In genomic region chr10:121830335-121831307, GRCm38 (mm10) we compare ENCODE assay signal across 13 mouse cellular contexts.
A peak's percentile ranks its signal among the peaks of the same experiment; 100 is the strongest.
DNase-seq lines count a peak whose midpoint lies in the region; ATAC-seq and TF ChIP-seq lines count a peak whose summit lies in the region.
"Had no signal": no experiment of that assay in that cellular context is flagged by ENCODE, and none has a peak within 500 bp of the region (broad histone marks: within the 10 kb centered on the region; RNA-seq: fewer than 3 reads in every experiment).

No protein-coding gene starts in this region.

- no peak for DNase-seq in heart, adult 18-20 months
- peak; percentile 21 for DNase-seq in neural tube, embryonic 11.5 days (ENCODE audit: low spot score)
- no peak for DNase-seq in neural tube, embryonic 10.5 days (ENCODE audit: extremely low spot score, low spot score)
- peak; percentile 39 for DNase-seq in hindbrain, postnatal 0 days (ENCODE audit: low spot score)
- DNase-seq in gastrocnemius, adult 8-10 months (ENCODE audit: low spot score in 2 of 2): no peak
- no peak for DNase-seq in cerebellum, adult 9-10 months
- DNase-seq: adrenal gland, adult 2 months; kidney, postnatal 14 days; lung, adult 18-20 months; thymus, postnatal 4 days had no signal

- 55% methylated on average over 29 of the region's 29 CpGs for WGBS in heart, embryonic 13.5 days
- 71% methylated on average over 29 of the region's 29 CpGs for WGBS in neural tube, embryonic 11.5 days
- 42% methylated on average over 29 of the region's 29 CpGs for WGBS in hindbrain, postnatal 0 days
- 40% methylated on average over 29 of the region's 29 CpGs for WGBS in neural tube, embryonic 13.5 days

- ATAC-seq in heart, embryonic 13.5 days (ENCODE audit: extremely low read depth, insufficient number of reproducible peaks, low FRiP score, low TSS enrichment): no peak; the same call in 1 of the 2 replicates
- ATAC-seq in neural tube, embryonic 11.5 days (ENCODE audit: insufficient read depth, low FRiP score, low TSS enrichment): peak; percentile 51; the same call in 1 of the 2 replicates
- ATAC-seq in hindbrain, postnatal 0 days: peak; percentile 35; the same call in 1 of the 2 replicates
- peak; percentile 79 for ATAC-seq in neural tube, embryonic 13.5 days (ENCODE audit: low read depth)

- H3K4me1 ChIP-seq in heart, embryonic 13.5 days: peaks cover 16% of the 10 kb centered on the region
- H3K4me1 ChIP-seq in neural tube, embryonic 11.5 days (ENCODE audit: control insufficient read depth, insufficient read depth, low read length): peaks cover 8% of the 10 kb centered on the region; the same call in 1 of the 2 replicates
- no peaks in the 10 kb centered on the region; the same call in 1 of the 2 replicates for H3K4me1 ChIP-seq in hindbrain, postnatal 0 days (ENCODE audit: insufficient read depth, low read length)
- H3K4me1 ChIP-seq in neural tube, embryonic 13.5 days (replicated peaks): peaks cover 33% of the 10 kb centered on the region

- no peak overlapping the region for H3K4me3 ChIP-seq in heart, embryonic 13.5 days
- no peak overlapping the region for H3K4me3 ChIP-seq in neural tube, embryonic 11.5 days (ENCODE audit: low read depth, low read length)
- no peak overlapping the region for H3K4me3 ChIP-seq in hindbrain, postnatal 0 days (ENCODE audit: low read length)
- H3K4me3 ChIP-seq in neural tube, embryonic 13.5 days: no peak overlapping the region
- H3K4me3 ChIP-seq: megakaryocyte, embryonic 14.5 days had no signal

- H3K36me3 ChIP-seq in heart, embryonic 13.5 days: peaks cover 8% of the 10 kb centered on the region
- no peaks in the 10 kb centered on the region for H3K36me3 ChIP-seq in neural tube, embryonic 11.5 days (ENCODE audit: control insufficient read depth, insufficient read depth, low read length)
- H3K36me3 ChIP-seq in hindbrain, postnatal 0 days (ENCODE audit: insufficient read depth, low read length): no peaks in the 10 kb centered on the region
- peaks cover 16% of the 10 kb centered on the region for H3K36me3 ChIP-seq in neural tube, embryonic 13.5 days

- H3K27me3 ChIP-seq in heart, embryonic 13.5 days (replicated peaks): no peaks in the 10 kb centered on the region
- H3K27me3 ChIP-seq in neural tube, embryonic 11.5 days (ENCODE audit: control insufficient read depth, insufficient read depth, low read length): no peaks in the 10 kb centered on the region
- H3K27me3 ChIP-seq in hindbrain, postnatal 0 days (ENCODE audit: insufficient read depth, low read length): no peaks in the 10 kb centered on the region
- no peaks in the 10 kb centered on the region for H3K27me3 ChIP-seq in neural tube, embryonic 13.5 days
- H3K27me3 ChIP-seq: megakaryocyte, embryonic 14.5 days had no signal

- H3K9me3 ChIP-seq in heart, embryonic 13.5 days: no peaks in the 10 kb centered on the region
- H3K9me3 ChIP-seq in neural tube, embryonic 11.5 days (ENCODE audit: control insufficient read depth, low read length): no peaks in the 10 kb centered on the region
- H3K9me3 ChIP-seq in hindbrain, postnatal 0 days (ENCODE audit: low read length): no peaks in the 10 kb centered on the region
- no peaks in the 10 kb centered on the region for H3K9me3 ChIP-seq in neural tube, embryonic 13.5 days
- H3K9me3 ChIP-seq: megakaryocyte, embryonic 14.5 days had no signal

- H3K4me2 ChIP-seq in heart, embryonic 13.5 days: peak overlapping the region; percentile 40
- no peak overlapping the region for H3K4me2 ChIP-seq in neural tube, embryonic 11.5 days (ENCODE audit: low read depth)
- H3K4me2 ChIP-seq in hindbrain, postnatal 0 days (ENCODE audit: low read depth, low read length): peak overlapping the region; percentile 27; the same call in 1 of the 2 replicates
- H3K4me2 ChIP-seq in neural tube, embryonic 13.5 days: peak overlapping the region; percentile 35

- TF ChIP-seq CTCF in hindbrain, postnatal 0 days (IDR thresholded peaks at IDR 0.05; ENCODE audit: low read depth): no peak

- peak overlapping the region; percentile 37; the same call in 1 of the 2 replicates for H3K9ac ChIP-seq in heart, embryonic 13.5 days
- H3K9ac ChIP-seq in neural tube, embryonic 11.5 days (ENCODE audit: low read length): no peak overlapping the region
- H3K9ac ChIP-seq in hindbrain, postnatal 0 days (replicated peaks; ENCODE audit: low read length): no peak overlapping the region
- peak overlapping the region; percentile 50; the same call in 1 of the 2 replicates for H3K9ac ChIP-seq in neural tube, embryonic 13.5 days

- no peak overlapping the region for H3K27ac ChIP-seq in heart, embryonic 13.5 days (replicated peaks)
- H3K27ac ChIP-seq in neural tube, embryonic 11.5 days (ENCODE audit: low read depth, low read length): no peak overlapping the region
- H3K27ac ChIP-seq in hindbrain, postnatal 0 days: no peak overlapping the region
- H3K27ac ChIP-seq in neural tube, embryonic 13.5 days (replicated peaks): peak overlapping the region; percentile 72

Comparison
In these comparisons a context has a peak if more than half of its experiments do, and no peak if none do; other contexts are left out.
1. H3K9ac ChIP-seq: peak in heart, embryonic 13.5 days (single experiment) and neural tube, embryonic 13.5 days (single experiment); none in neural tube, embryonic 11.5 days (single experiment) and hindbrain, postnatal 0 days (single experiment).
2. DNase-seq: peak in neural tube, embryonic 11.5 days (single experiment) and hindbrain, postnatal 0 days (single experiment); none in heart, adult 18-20 months (0 of 2), neural tube, embryonic 10.5 days (single experiment), gastrocnemius, adult 8-10 months (0 of 2) and cerebellum, adult 9-10 months (single experiment).